Mouse (Mus musculus) MEL (cell line): ENCODE results near the gene Dohh.

ENCODE experiments used
- CTCF ChIP-seq, 3 experiments: IDR thresholded peaks in 2 of 3; conservative IDR thresholded peaks in 1 of 3; 2 replicates each; pipeline ENCODE4 v1.5.1; 2011 to 2012; ENCODE audit warnings: low read length in 3 of 3, low read depth in 2 of 3, mild to moderate bottlenecking in 2 of 3, improper control_type of control experiment in 1 of 3, inconsistent platforms in 1 of 3, mixed read lengths in 1 of 3, moderate library complexity in 1 of 3; ENCODE audit not compliant: control insufficient read depth in 1 of 3, insufficient read depth in 1 of 3, poor library complexity in 1 of 3, severe bottlenecking in 1 of 3
- GATA1 ChIP-seq: IDR thresholded peaks from 2 replicates; pipeline ENCODE4 v1.6.1; 2011; ENCODE audit warnings: low read depth, low read length, improper control_type of control experiment
- HCFC1 ChIP-seq: IDR thresholded peaks from 2 replicates; pipeline ENCODE4 v1.6.1; 2012; ENCODE audit warnings: low read depth, mild to moderate bottlenecking, inconsistent platforms, low read length, improper control_type of control experiment, moderate library complexity
- JUND ChIP-seq: IDR thresholded peaks from 2 replicates; pipeline ENCODE4 v1.6.1; 2011; ENCODE audit warnings: low read depth, mild to moderate bottlenecking, improper control_type of control experiment, low read length
- MAZ ChIP-seq: IDR thresholded peaks from 2 replicates; pipeline ENCODE4 v1.6.1; 2012; ENCODE audit warnings: low read depth, mild to moderate bottlenecking, inconsistent platforms, low read length, improper control_type of control experiment
- POLR2A ChIP-seq, 2 experiments: IDR thresholded peaks; 2 replicates each; pipeline ENCODE4 v1.6.1; 2011 to 2012; ENCODE audit warnings: low read length in 2 of 2, mild to moderate bottlenecking in 2 of 2, control low read depth in 1 of 2, improper control_type of control experiment in 1 of 2, low read depth in 1 of 2, moderate library complexity in 1 of 2; ENCODE audit not compliant: control insufficient read depth in 1 of 2, insufficient read depth in 1 of 2, poor library complexity in 1 of 2
- SIN3A ChIP-seq: IDR thresholded peaks from 2 replicates; pipeline ENCODE4 v1.6.1; 2012; ENCODE audit warnings: low read length, improper control_type of control experiment, inconsistent platforms
- SMC3 ChIP-seq: IDR thresholded peaks from 2 replicates; pipeline ENCODE4 v1.6.1; 2011; ENCODE audit warnings: low read depth, low read length, improper control_type of control experiment
- TAL1 ChIP-seq: IDR thresholded peaks from 2 replicates; pipeline ENCODE4 v1.6.1; 2012; ENCODE audit warnings: mild to moderate bottlenecking, inconsistent platforms, low read length, moderate library complexity, mixed read lengths
- TCF12 ChIP-seq: IDR thresholded peaks from 2 replicates; pipeline ENCODE4 v1.6.1; 2014; ENCODE audit warnings: low read depth, mild to moderate bottlenecking, inconsistent platforms, low read length, improper control_type of control experiment, moderate library complexity
- UBTF ChIP-seq: IDR thresholded peaks from 2 replicates; pipeline ENCODE4 v1.6.1; 2012; ENCODE audit warnings: low read depth, mild to moderate bottlenecking, inconsistent platforms, low read length, improper control_type of control experiment, moderate library complexity, borderline replicate concordance; ENCODE audit not compliant: insufficient read depth
- USF1 ChIP-seq: IDR thresholded peaks from 2 replicates; pipeline ENCODE4 v1.6.1; 2014; ENCODE audit warnings: low read depth, mild to moderate bottlenecking, inconsistent platforms, low read length, improper control_type of control experiment, moderate library complexity
- ZNF384 ChIP-seq: IDR thresholded peaks from 2 replicates; pipeline ENCODE4 v1.6.1; 2012; ENCODE audit warnings: low read depth, mild to moderate bottlenecking, inconsistent platforms, low read length, improper control_type of control experiment

GRCm38 (mm10) chr10:81404082-81404481 is 19.9 kb downstream of the Dohh start:
- no peak for TF ChIP-seq CTCF (IDR thresholded peaks at IDR 0.05 in 2 of 3, conservative IDR thresholded peaks at IDR 0.05 in 1 of 3; ENCODE audit: control insufficient read depth in 1 of 3, insufficient read depth in 1 of 3, low read depth in 2 of 3, low read length in 3 of 3, poor library complexity in 1 of 3, severe bottlenecking in 1 of 3)
- TF ChIP-seq TAL1, result no peak
- TF ChIP-seq UBTF, result no peak
- TF ChIP-seq POLR2A (IDR thresholded peaks at IDR 0.05; ENCODE audit: control insufficient read depth in 1 of 2, insufficient read depth in 1 of 2, low read depth in 1 of 2, low read length in 2 of 2, poor library complexity in 1 of 2), result no peak
- TF ChIP-seq TCF12, result no peak
- no peak for TF ChIP-seq MAZ
- no peak for TF ChIP-seq HCFC1
- no peak for TF ChIP-seq GATA1
- no peak for TF ChIP-seq SIN3A
- no peak for TF ChIP-seq SMC3
- no peak for TF ChIP-seq JUND
- no peak for TF ChIP-seq ZNF384
- no peak for TF ChIP-seq USF1
